Mouse (Mus musculus) left cerebral cortex, adult 2 months (tissue): ENCODE data around the gene Art3. TPM values are rescaled to one million over a fixed set of nuclear protein-coding genes. Genes with fewer than 3 reads are reported as not detected.

Experiments
- DNase-seq, 2 experiments: peaks; one replicate each; pipeline ENCODE4 v3.0.0; 2021 to 2022; ENCODE audit warnings: low spot score in 2 of 2, mixed read lengths in 1 of 2; ENCODE audit errors: extremely low spot score in 1 of 2
- H3K27ac ChIP-seq: fragments of 200-600 bp; 2 replicates; pipeline ENCODE4 v1.8.1; 2022
- H3K4me3 ChIP-seq: fragments of 200-600 bp; 2 replicates; pipeline ENCODE4 v1.8.1; 2022
- CTCF ChIP-seq: fragments of 200-600 bp; IDR thresholded peaks from 2 replicates; pipeline ENCODE4 v1.8.1; 2022; ENCODE audit warnings: antibody characterized with exemption, mild to moderate bottlenecking, moderate library complexity
- intact Hi-C: fragments of 180-260 bp; cut with DNase I; formaldehyde crosslinking; loops from one replicate; pipeline ENCODE4 v1.15.1; 2025
- long read RNA-seq, 2 experiments: library from polyadenylated mRNA; stranded (forward); transcript quantifications; one replicate each; pipeline ENCODE4 v2.0.0; 2021; ENCODE audit warnings: borderline mapping rate in 2 of 2
- total RNA-seq, 2 experiments: library from RNA; stranded (reverse); gene quantifications; 2 replicates each; pipeline ENCODE4 v1.2.3; 2021

Gene Art3
- total RNA-seq: 1 to 10 TPM; 3.8 to 7.5 TPM
- long read RNA-seq, experiment 1, partial matches to known transcripts: 1 of 2 reads
- long read RNA-seq, experiment 1, other reads (novel, unspliced or antisense): 1 of 2 reads
- long read RNA-seq, experiment 2, partial matches to known transcripts: 0 of 2 reads
- long read RNA-seq, experiment 2, other reads (novel, unspliced or antisense): 2 of 2 reads

- DNase-seq: no peak
- peak within 1 kb of the TSS; percentile 32 for H3K4me3 ChIP-seq
- intact Hi-C loops: no loop called here
- TF ChIP-seq CTCF: no peak
- no peak within 1 kb of the TSS; the same call in 1 of the 2 replicates for H3K27ac ChIP-seq
Measured at GRCm38 (mm10) chr5:92331635-92332338, at the start of gene Art3. TSS of gene Art3 (plus strand) at chr5:92331827.

DNA sequence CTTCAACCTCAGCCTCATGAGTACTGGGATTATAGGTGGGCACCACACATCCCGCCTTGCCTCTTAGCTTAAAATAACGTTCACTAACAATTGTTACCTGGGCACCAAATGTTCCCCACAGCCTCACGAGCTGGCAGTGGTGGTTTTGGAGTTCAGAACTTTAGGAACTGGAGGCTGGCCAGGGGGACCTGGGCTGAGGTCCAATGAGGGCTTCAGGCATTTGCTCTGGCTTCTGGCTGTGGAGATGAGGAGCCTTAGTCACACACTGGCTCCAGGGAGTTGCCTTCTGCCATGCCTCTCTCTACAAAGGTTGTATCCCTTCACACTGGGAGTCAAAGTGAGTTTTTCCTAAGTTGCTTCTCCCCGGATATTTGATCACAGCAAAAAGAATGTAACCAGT lies 49.1 kb upstream of the Art3 start:
- TF ChIP-seq CTCF: no peak
- Histone ChIP-seq H3K27ac (no peak overlapping the region), H3K4me3 (no peak overlapping the region)
- intact Hi-C loops: no loop called here
- DNase-seq: no peak

DNA sequence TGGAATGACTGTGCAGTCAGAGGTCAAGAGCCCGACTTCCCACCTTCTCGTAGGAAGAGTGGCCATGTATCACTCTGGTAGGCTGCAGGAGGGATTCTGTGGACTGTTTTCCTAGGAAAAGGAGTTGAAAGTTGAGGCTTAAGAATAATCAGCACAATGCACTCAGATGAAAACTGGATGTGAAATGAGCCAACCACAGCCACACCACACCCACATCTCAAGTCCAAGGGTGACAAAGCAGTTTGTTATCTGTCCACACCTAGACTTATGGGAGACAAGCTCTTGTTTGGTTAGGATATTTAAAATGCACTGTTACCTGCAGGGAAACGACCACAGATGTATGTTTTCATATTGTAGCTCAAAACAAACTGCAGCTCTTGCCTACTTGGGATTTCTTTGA lies 48.5 kb upstream of the Art3 start:
- DNase-seq: no peak
- no peak overlapping the region for H3K27ac ChIP-seq
- H3K4me3 ChIP-seq: no peak overlapping the region
- intact Hi-C loops: no loop called here
- no peak for TF ChIP-seq CTCF

- TF ChIP-seq CTCF: no peak
- no peak overlapping the region for H3K27ac ChIP-seq
- no peak for DNase-seq
- intact Hi-C loops: no loop called here
- H3K4me3 ChIP-seq: no peak overlapping the region
Measured at GRCm38 (mm10) chr5:92287840-92288239, 43.8 kb upstream of the Art3 start.

DNA sequence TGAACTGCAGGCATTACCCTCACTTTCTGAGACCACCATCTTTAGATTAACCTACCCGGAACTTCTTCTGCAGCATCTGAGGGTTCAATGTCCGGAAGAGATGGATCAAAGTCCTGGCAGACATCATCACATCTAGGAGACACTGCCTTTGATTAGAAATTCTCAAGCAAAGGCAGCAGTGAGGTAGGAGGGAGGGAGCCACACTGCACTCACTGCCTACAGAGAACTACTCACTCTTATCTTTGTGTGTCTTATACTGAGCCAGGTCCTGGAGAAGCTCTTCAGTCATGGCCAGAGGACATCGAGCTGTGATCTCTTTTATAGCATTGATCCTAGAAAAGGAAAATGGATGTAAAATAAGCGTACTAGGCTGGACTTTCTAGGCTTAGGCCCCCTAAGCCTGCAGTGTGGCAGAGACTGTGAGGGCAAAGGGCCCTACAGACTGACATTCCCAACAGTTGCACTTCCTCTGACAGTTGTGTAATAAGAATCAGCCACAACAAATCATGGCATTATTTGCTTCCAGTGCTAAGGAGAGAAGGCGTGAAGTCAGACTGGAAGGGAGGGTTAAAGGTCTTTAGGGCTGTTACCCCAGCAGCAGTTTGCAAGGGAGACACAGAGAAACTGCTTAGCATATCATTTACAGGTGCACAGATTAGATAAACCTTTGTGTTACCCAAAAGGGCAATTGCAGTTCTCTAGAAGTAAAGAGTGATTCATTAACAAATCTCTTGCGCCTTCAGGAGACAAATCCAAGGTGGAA lies 39.8 kb upstream of the Art3 start:
- H3K27ac ChIP-seq: no peak overlapping the region
- TF ChIP-seq CTCF: no peak
- intact Hi-C loops: no loop called here
- H3K4me3 ChIP-seq: no peak overlapping the region
- DNase-seq: no peak

DNA sequence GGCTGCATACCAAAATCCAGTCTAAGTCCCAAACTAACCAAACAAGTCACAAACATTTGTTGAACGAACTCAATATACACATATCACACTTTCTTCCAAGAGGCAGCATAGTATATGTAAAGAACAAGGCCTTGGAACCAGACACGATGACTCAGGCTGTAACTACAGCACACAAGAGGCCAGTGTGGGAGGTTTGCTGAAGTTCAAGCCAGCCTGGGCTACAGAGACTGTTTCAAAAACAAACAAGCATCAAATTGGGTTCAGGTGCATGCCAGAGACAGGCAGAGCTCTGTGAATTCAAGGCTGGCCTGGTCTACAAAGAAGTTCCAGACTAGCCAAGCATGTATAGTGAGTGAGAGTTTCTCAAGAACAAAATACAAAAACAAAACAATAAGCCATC lies 37.1 kb upstream of the Art3 start:
- TF ChIP-seq CTCF: no peak
- intact Hi-C loops: no loop called here
- Histone ChIP-seq H3K27ac (no peak overlapping the region), H3K4me3 (no peak overlapping the region)
- no peak for DNase-seq

DNA sequence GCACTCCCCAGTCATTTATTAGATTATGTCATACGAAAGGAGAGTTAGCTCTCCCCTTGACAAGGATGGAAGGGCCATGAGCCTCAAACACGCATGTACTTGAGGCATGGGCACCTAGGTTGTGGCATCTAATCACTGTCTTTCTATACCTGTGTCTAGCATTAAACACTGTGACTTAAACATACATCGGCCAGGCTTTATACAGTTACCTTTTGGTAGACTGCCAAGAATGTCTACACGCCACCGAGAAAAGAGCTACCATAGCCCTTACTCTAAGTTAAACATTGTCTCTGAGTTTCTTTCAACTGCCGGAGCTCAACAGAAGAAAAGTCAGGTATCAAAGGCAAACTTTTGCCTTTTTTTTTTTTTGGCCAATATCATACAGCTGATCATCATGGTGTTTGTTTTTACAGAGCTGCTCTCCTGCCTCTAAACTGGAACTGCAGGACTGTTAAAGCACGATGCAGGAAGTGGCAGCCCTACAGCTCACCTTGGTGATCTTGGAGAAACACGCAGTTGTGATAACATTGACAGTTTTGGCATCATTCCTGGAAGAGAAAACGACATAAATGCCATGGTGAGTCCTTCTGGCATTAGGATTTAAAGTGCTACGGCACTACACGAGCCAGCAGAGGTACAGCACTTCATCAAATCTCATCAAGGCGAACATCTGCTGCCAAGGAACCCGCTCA lies 29.3 kb upstream of the Art3 start:
- DNase-seq: no peak
- intact Hi-C loops: loop anchor here (10.0 kb wide), 1 partner anchor 237 kb away; no protein-coding TSS in a partner anchor

GRCm38 (mm10) chr5:92304291-92304690 lies 27.3 kb upstream of the Art3 start:
- H3K4me3 ChIP-seq: no peak overlapping the region
- intact Hi-C loops: loop anchor here (10.0 kb wide), 1 partner anchor 239 kb away; no protein-coding TSS in a partner anchor

More for the DNA sequence above, 29.3 kb upstream of the Art3 start:
- H3K27ac ChIP-seq: no peak overlapping the region
- TF ChIP-seq CTCF: no peak
- H3K4me3 ChIP-seq: no peak overlapping the region

GRCm38 (mm10) chr5:92309681-92310511 lies 21.7 kb upstream of the Art3 start, which contains the start of gene Sdad1:
TSS of gene Sdad1 (minus strand) at chr5:92310479.
- peak; percentile 95 for DNase-seq
- peak within 1 kb of the TSS; percentile 74 for H3K27ac ChIP-seq
- peak within 1 kb of the TSS; percentile 84 for H3K4me3 ChIP-seq
- intact Hi-C loops: loop anchor here (2.0 to 10.0 kb wide), 2 partner anchors 31 to 245 kb away; partner anchors contain the start of gene Naaa
- peak; percentile 72 for TF ChIP-seq CTCF

More at GRCm38 (mm10) chr5:92304291-92304690, 27.3 kb upstream of the Art3 start:
- no peak overlapping the region for H3K27ac ChIP-seq
- DNase-seq: no peak
- no peak for TF ChIP-seq CTCF

DNA sequence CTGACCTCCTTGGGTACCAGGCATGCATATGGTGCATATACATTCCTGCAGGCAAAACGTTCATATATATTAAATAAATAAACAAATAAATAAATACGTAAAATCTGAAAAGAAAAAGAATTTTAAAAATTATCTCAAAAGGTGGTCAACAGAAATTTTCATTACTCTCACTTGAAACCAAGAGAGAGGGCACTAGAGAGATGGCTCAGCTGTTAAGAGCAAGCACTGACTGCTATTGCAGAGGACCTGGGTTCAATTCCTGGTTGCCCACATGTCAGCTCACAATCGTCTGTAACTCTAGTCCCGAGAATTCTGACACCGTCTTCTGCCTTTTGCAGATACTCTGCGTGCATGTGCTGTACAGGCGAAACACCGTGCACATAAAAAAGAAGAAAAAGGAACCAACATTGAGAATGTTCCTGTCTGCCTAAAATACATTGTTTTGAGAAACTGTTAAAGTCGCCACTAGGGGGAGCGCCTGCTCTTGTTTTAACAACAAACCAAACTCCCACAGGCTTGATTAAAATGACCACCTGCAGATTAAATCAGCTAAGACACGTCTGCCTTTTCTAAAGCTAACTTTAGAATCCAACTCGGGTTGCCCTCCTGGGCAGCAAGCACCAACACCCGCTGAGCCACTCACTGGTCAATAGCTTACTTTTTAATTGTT lies 19.4 kb upstream of the Art3 start:
- TF ChIP-seq CTCF: peak; percentile 87
- Histone ChIP-seq H3K27ac (no peak overlapping the region), H3K4me3 (no peak overlapping the region)
- intact Hi-C loops: loop anchor here (1.0 kb wide), 1 partner anchor 69 kb away; no protein-coding TSS in a partner anchor
- DNase-seq: peak; percentile 82 to 84
